Mouse (Mus musculus) liver, embryonic 14.5 days (tissue): ENCODE measurements around the gene C730034F03Rik. TPM values are rescaled to one million over a fixed set of nuclear protein-coding genes. Genes with fewer than 3 reads are reported as not detected.
"Not testable (repeated sequence)": the region's sequence is repeated elsewhere in the genome, so short reads cannot be mapped to it uniquely, and the experiment has no call there.

Experiments used
- ATAC-seq: fragments of 200-750 bp; cut with Nextera tagmentation; 2 replicates; pipeline ENCODE4 v1.8.0; 2017; ENCODE audit warnings: moderate number of reproducible peaks, mild to moderate bottlenecking, moderate library complexity; ENCODE audit not compliant: insufficient read depth
- DNase-seq, 3 experiments: peaks; one replicate each; pipeline ENCODE4 v3.0.0-alpha.2; 2012 to 2013; ENCODE audit warnings: low read depth in 3 of 3, low spot score in 3 of 3
- H3K27ac ChIP-seq: fragments of 300-500 bp; sonication (generic); 2 replicates; pipeline ENCODE4 v1.5.1; 2014; ENCODE audit warnings: moderate library complexity, mild to moderate bottlenecking, control low read depth, inconsistent platforms
- H3K27me3 ChIP-seq: fragments of 300-500 bp; sonication (generic); 2 replicates; pipeline ENCODE4 v1.6.1; 2014; ENCODE audit warnings: mild to moderate bottlenecking, low read length, moderate library complexity; ENCODE audit not compliant: control insufficient read depth, insufficient read depth
- H3K36me3 ChIP-seq: fragments of 300-500 bp; sonication (generic); replicated peaks from 2 replicates; pipeline ENCODE4 v1.6.1; 2014; ENCODE audit warnings: low read depth; ENCODE audit not compliant: control insufficient read depth, insufficient read depth
- H3K4me1 ChIP-seq, 2 experiments: fragments of 200-500 bp in 1 of 2; fragments of 300-500 bp in 1 of 2; sonication (generic) in 1 of 2; replicated peaks; 2 replicates each; pipeline ENCODE4 v1.6.1; 2012 to 2014; ENCODE audit warnings: antibody characterized with exemption in 1 of 2, inconsistent platforms in 1 of 2, low read length in 1 of 2; ENCODE audit not compliant: control insufficient read depth in 2 of 2, insufficient read depth in 2 of 2
- H3K4me2 ChIP-seq: fragments of 300-500 bp; sonication (generic); 2 replicates; pipeline ENCODE4 v1.6.1; 2014; ENCODE audit warnings: low read depth, mild to moderate bottlenecking, control low read depth, moderate library complexity
- H3K4me3 ChIP-seq, 2 experiments: fragments of 200-500 bp in 1 of 2; fragments of 300-500 bp in 1 of 2; sonication (generic) in 1 of 2; 2 replicates each; pipeline ENCODE4 v1.5.1; 2012 to 2014; ENCODE audit warnings: low read depth in 2 of 2, low read length in 2 of 2, mild to moderate bottlenecking in 2 of 2, control low read depth in 1 of 2, inconsistent platforms in 1 of 2, moderate library complexity in 1 of 2; ENCODE audit not compliant: insufficient read depth in 1 of 2
- H3K9ac ChIP-seq: fragments of 300-500 bp; sonication (generic); replicated peaks from 2 replicates; pipeline ENCODE4 v1.6.1; 2014; ENCODE audit warnings: mild to moderate bottlenecking, control low read depth, moderate library complexity
- H3K9me3 ChIP-seq: fragments of 300-500 bp; sonication (generic); 2 replicates; pipeline ENCODE4 v1.6.1; 2016; ENCODE audit warnings: low read length, mixed read lengths; ENCODE audit not compliant: control insufficient read depth
- CTCF ChIP-seq: IDR thresholded peaks from 2 replicates; pipeline ENCODE4 v1.5.1; 2016; ENCODE audit warnings: antibody characterized with exemption, low read depth, control low read depth
- EP300 ChIP-seq: IDR thresholded peaks from 2 replicates; pipeline ENCODE4 v1.6.1; 2016; ENCODE audit warnings: antibody characterized with exemption, low read depth
- WGBS: fragments of 180-500 bp; shearing (Covaris S2); extraction: QIAGEN DNeasy Blood & Tissue Kit; methylation state at CpG from one replicate; pipeline ENCODE4 v1.1.7; 2014; ENCODE audit not compliant: insufficient replicate concordance; 5-methylcytosine and 5-hydroxymethylcytosine counted together
- polyA plus RNA-seq, 2 experiments: library from polyadenylated mRNA; depleted of rRNA in 1 of 2; stranded (reverse) in 1 of 2; unstranded in 1 of 2; fragments of >200 nt; fragmentation: Nextera tagmentation in 1 of 2; extraction: Ambion mirVana in 1 of 2; gene quantifications; 2 replicates each; pipeline versions ENCODE4 v1.2.1 to v1.2.3; 2012 to 2014

The C730034F03Rik gene
- polyA plus RNA-seq, 2 experiments: 0.69 to 0.89 TPM

- TF ChIP-seq EP300 (no peak), CTCF (no peak)
- ATAC-seq: no peak
- WGBS: 81% methylated on average over 10 of the region's 10 CpGs
- peaks cover 3 to 13% of the 10 kb centered on the region in 2 experiments; a peak in 3 of 4 replicates for H3K4me1 ChIP-seq
- H3K9ac ChIP-seq: no peak overlapping the region
- no peaks in the 10 kb centered on the region for H3K9me3 ChIP-seq
- no peak overlapping the region for H3K4me3 ChIP-seq
- no peak for DNase-seq
- H3K27me3 ChIP-seq: no peaks in the 10 kb centered on the region
- no peak overlapping the region for H3K4me2 ChIP-seq
- no peaks in the 10 kb centered on the region; the same call in 1 of the 2 replicates for H3K36me3 ChIP-seq
- H3K27ac ChIP-seq: no peak overlapping the region
Measured at GRCm38 (mm10) chr15:89426716-89427115, 2.7 kb upstream of the C730034F03Rik start.

GRCm38 (mm10) chr15:89428136-89428790 is 1.1 kb upstream of the C730034F03Rik start:
- Histone ChIP-seq H3K4me3 (peak overlapping the region; percentile 76 to 84), H3K27me3 (no peaks in the 10 kb centered on the region), H3K36me3 (no peaks in the 10 kb centered on the region; the same call in 1 of the 2 replicates), H3K27ac (no peak overlapping the region), H3K9ac (peak overlapping the region; percentile 96), H3K9me3 (no peaks in the 10 kb centered on the region), H3K4me2 (peak overlapping the region; percentile 97), H3K4me1 (peaks cover 3 to 13% of the 10 kb centered on the region in 2 experiments; a peak in 3 of 4 replicates)
- ATAC-seq (no peak), DNase-seq (no peak)
- 87% methylated on average over 19 of the region's 19 CpGs for WGBS
- TF ChIP-seq EP300: no peak
- TF ChIP-seq CTCF: no peak

- ATAC-seq: peak; percentile 1
- Histone ChIP-seq H3K4me2 (peak overlapping the region; percentile 97), H3K4me3 (peak overlapping the region; percentile 76 to 84), H3K4me1 (peaks cover 3 to 13% of the 10 kb centered on the region in 2 experiments; a peak in 3 of 4 replicates), H3K9ac (peak overlapping the region; percentile 96), H3K36me3 (no peaks in the 10 kb centered on the region; the same call in 1 of the 2 replicates), H3K9me3 (no peaks in the 10 kb centered on the region), H3K27ac (peak overlapping the region; percentile 35), H3K27me3 (no peaks in the 10 kb centered on the region)
- no peak for TF ChIP-seq EP300
- TF ChIP-seq CTCF: no peak
- no peak for DNase-seq
- WGBS: 10% methylated on average over 22 of the region's 22 CpGs
Measured at GRCm38 (mm10) chr15:89428821-89429351, 503 bp upstream of the C730034F03Rik start.

- TF ChIP-seq EP300 (no peak), CTCF (peak; percentile 36; the same call in 1 of the 2 replicates)
- ATAC-seq (no peak), DNase-seq (no peak)
- 37% methylated on average over 6 of the region's 6 CpGs for WGBS
- peak overlapping the region; percentile 97 for H3K4me2 ChIP-seq
- H3K36me3 ChIP-seq: no peaks in the 10 kb centered on the region; the same call in 1 of the 2 replicates
- H3K9me3 ChIP-seq: no peaks in the 10 kb centered on the region
- peaks cover 3 to 15% of the 10 kb centered on the region in 2 experiments; a peak in 3 of 4 replicates for H3K4me1 ChIP-seq
- H3K9ac ChIP-seq: peak overlapping the region; percentile 96
- H3K27ac ChIP-seq: peak overlapping the region; percentile 99
- no peaks in the 10 kb centered on the region for H3K27me3 ChIP-seq
- peak overlapping the region; percentile 76 to 84 for H3K4me3 ChIP-seq
Measured at GRCm38 (mm10) chr15:89430341-89430740, 952 bp downstream of the C730034F03Rik start.

- peak overlapping the region; percentile 97 for H3K4me2 ChIP-seq
- H3K27me3 ChIP-seq, DNase-seq, ATAC-seq, H3K36me3 ChIP-seq, H3K9ac ChIP-seq, H3K9me3 ChIP-seq, H3K27ac ChIP-seq: not testable (repeated sequence)
- peaks cover 3 to 15% of the 10 kb centered on the region in 2 experiments; a peak in 3 of 4 replicates for H3K4me1 ChIP-seq
- H3K4me3 ChIP-seq: peak overlapping the region; percentile 76 to 84; a peak in 2 of 4 replicates
- WGBS: 72% methylated on average over 9 of the region's 9 CpGs
Measured at GRCm38 (mm10) chr15:89430771-89431170, 1.4 kb downstream of the C730034F03Rik start.
